Mouse (Mus musculus) kidney, embryonic 16.5 days (tissue): ENCODE data around the gene Plppr5. TPM values are rescaled to one million over a fixed set of nuclear protein-coding genes. Genes with fewer than 3 reads are reported as not detected.

Source experiments
- ATAC-seq: fragments of 200-750 bp; cut with Nextera tagmentation; 2 replicates; pipeline ENCODE4 v1.8.0; 2017; ENCODE audit warnings: moderate TSS enrichment; ENCODE audit not compliant: low FRiP score, low TSS enrichment
- H3K27ac ChIP-seq: fragments of 300-500 bp; sonication (generic); 2 replicates; pipeline ENCODE4 v1.5.1; 2014; ENCODE audit warnings: low read length
- H3K27me3 ChIP-seq: fragments of 300-500 bp; sonication (generic); 2 replicates; pipeline ENCODE4 v1.6.1; 2014; ENCODE audit warnings: low read length, control low read depth, mixed read lengths; ENCODE audit not compliant: insufficient read depth
- H3K36me3 ChIP-seq: fragments of 300-500 bp; sonication (generic); 2 replicates; pipeline ENCODE4 v1.6.1; 2014; ENCODE audit warnings: low read length, control low read depth, mixed read lengths; ENCODE audit not compliant: insufficient read depth
- H3K4me1 ChIP-seq: fragments of 300-500 bp; sonication (generic); 2 replicates; pipeline ENCODE4 v1.6.1; 2014; ENCODE audit warnings: low read length, control low read depth, mixed read lengths; ENCODE audit not compliant: insufficient read depth
- H3K4me2 ChIP-seq: fragments of 300-500 bp; sonication (generic); replicated peaks from 2 replicates; pipeline ENCODE4 v1.6.1; 2014; ENCODE audit warnings: low read depth, low read length
- H3K4me3 ChIP-seq: fragments of 300-500 bp; sonication (generic); 2 replicates; pipeline ENCODE4 v1.5.1; 2014; ENCODE audit warnings: mild to moderate bottlenecking, low read length
- H3K9ac ChIP-seq: fragments of 300-500 bp; sonication (generic); replicated peaks from 2 replicates; pipeline ENCODE4 v1.6.1; 2014; ENCODE audit warnings: low read length
- H3K9me3 ChIP-seq: fragments of 300-500 bp; sonication (generic); 2 replicates; pipeline ENCODE4 v1.6.1; 2016; ENCODE audit warnings: low read length, control low read depth
- WGBS: fragments of 180-500 bp; shearing (Covaris S2); extraction: QIAGEN DNeasy Blood & Tissue Kit; methylation state at CpG from one replicate; pipeline ENCODE4 v1.1.7; 2014; 5-methylcytosine and 5-hydroxymethylcytosine counted together
- polyA plus RNA-seq: library from polyadenylated mRNA; unstranded; fragments of >200 nt; fragmentation: Nextera tagmentation; extraction: Ambion mirVana; gene quantifications from 2 replicates; pipeline ENCODE4 v1.2.1, GENCODE M21; 2015

Gene Plppr5
- 0.20 and 0.42 TPM in 2 replicates for polyA plus RNA-seq

DNA sequence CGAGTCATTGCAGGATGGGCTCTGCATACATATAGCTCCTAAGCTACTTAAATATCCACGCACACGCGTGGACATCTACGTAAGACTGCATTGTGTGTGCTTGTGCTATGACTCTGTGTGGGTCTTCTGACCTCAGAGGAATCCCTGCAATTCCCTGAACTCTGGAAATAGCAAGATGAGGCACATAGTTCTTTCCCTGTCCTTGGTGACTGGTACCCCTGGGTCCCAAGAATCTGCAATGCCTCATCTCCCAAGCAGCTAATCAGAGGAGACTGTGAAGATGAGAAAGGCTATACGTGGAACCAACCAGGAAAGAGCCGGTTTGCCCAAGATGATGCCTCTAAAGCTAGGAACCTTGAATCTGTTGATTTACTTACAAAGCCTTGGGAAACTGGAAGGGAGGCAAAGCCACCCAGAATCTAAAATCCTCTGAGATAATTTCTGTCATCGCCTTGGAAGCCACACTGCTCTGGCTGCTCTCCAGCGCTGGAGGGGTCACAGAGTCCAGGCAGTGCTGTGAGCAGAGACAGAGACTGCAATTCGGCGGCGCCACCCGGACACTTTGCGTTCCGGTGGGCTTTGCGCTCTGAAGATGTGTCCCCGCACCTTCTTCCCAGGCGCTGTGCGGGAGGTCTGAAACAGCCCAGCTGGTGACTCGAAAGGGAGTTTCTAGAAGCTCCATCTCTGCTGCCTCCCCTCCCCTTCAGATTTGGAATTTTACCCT is at the start of gene Plppr5:
TSS of gene Plppr5 (plus strand) at position 308 of the 724 bp plus-strand sequence.
- H3K9me3 ChIP-seq: no peaks in the 10 kb centered on the region
- H3K4me1 ChIP-seq: peaks cover 5% of the 10 kb centered on the region
- peaks cover 22% of the 10 kb centered on the region for H3K27me3 ChIP-seq
- H3K4me2 ChIP-seq: peak within 1 kb of the TSS; percentile 97
- H3K27ac ChIP-seq: no peak within 1 kb of the TSS
- no peaks in the 10 kb centered on the region for H3K36me3 ChIP-seq
- peak within 1 kb of the TSS; percentile 59 for H3K9ac ChIP-seq
- H3K4me3 ChIP-seq: peak within 1 kb of the TSS; percentile 55
- peak; percentile 56; the same call in 1 of the 2 replicates for ATAC-seq
- WGBS: 23% methylated on average over 20 of the region's 20 CpGs

DNA sequence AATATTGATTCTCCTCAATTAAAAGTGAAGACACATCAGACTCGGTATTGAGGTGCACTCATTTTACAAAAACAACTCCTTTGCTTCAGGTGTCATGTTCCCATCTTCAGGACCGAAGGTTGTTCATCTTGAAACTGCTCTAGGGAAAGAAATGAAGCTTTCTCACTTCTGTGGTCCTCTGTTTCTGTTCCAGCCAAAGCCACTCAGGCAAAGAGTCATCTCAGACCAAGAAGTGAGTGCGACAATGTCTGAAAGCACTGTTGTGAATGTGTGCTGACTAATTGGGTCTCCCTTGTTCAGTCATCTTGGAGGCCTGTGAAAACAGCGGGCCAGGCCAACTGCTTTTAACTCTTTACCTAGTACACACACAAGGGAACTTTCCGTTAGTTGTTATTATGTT is 24.7 kb upstream of the Plppr5 start:
- Histone ChIP-seq H3K27me3 (no peaks in the 10 kb centered on the region), H3K36me3 (no peaks in the 10 kb centered on the region), H3K9me3 (no peaks in the 10 kb centered on the region), H3K4me2 (no peak overlapping the region), H3K27ac (no peak overlapping the region), H3K4me1 (no peaks in the 10 kb centered on the region), H3K4me3 (no peak overlapping the region), H3K9ac (no peak overlapping the region)
- no peak for ATAC-seq
- WGBS: 77% methylated on average over 5 of the region's 5 CpGs

DNA sequence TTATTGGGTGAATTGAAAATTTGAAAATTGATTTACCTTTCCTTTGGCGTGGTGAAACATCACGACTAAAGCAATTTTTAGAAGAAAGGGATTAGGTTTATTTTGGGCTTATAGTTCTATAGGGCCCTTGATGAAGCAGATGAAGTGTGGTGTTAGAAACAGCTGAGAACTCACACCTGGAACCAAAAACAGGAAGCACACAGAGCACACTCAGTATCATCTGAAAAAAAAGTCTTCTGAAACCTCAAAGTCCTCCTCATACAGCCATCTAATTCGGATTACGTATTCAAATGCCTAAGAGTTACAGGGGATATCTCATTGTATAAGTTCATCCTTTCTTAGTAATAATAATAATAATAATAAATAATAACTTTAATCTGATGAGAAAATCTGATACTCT is 24.1 kb upstream of the Plppr5 start:
- WGBS: 88% methylated on average over 4 of the region's 4 CpGs
- no peaks in the 10 kb centered on the region for H3K27me3 ChIP-seq
- no peak overlapping the region for H3K4me3 ChIP-seq
- H3K4me1 ChIP-seq: no peaks in the 10 kb centered on the region
- no peaks in the 10 kb centered on the region for H3K36me3 ChIP-seq
- no peak for ATAC-seq
- no peak overlapping the region for H3K4me2 ChIP-seq
- H3K9ac ChIP-seq: no peak overlapping the region
- no peaks in the 10 kb centered on the region for H3K9me3 ChIP-seq
- H3K27ac ChIP-seq: no peak overlapping the region

DNA sequence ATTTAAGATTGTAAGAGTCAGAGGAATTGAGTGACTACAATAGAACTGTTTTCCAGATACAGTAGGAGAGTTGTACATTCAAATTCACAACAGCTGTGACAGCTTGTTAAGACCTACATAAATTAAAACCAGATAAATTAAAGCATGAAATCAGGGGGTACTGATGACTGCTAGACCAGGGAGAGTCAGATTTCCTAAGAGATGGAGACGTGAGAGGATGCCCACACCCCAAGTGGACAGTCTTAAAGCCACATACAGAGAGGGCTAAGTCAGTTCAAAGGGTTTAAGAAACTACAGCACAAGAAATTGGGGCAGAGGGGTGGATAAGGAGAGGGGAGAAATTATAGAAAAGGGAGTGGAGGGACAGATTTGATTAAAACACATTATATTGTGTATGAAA is 17.7 kb upstream of the Plppr5 start:
- H3K27ac ChIP-seq: no peak overlapping the region
- 12% methylated on average over 1 of the region's 1 CpGs for WGBS
- no peaks in the 10 kb centered on the region for H3K36me3 ChIP-seq

DNA sequence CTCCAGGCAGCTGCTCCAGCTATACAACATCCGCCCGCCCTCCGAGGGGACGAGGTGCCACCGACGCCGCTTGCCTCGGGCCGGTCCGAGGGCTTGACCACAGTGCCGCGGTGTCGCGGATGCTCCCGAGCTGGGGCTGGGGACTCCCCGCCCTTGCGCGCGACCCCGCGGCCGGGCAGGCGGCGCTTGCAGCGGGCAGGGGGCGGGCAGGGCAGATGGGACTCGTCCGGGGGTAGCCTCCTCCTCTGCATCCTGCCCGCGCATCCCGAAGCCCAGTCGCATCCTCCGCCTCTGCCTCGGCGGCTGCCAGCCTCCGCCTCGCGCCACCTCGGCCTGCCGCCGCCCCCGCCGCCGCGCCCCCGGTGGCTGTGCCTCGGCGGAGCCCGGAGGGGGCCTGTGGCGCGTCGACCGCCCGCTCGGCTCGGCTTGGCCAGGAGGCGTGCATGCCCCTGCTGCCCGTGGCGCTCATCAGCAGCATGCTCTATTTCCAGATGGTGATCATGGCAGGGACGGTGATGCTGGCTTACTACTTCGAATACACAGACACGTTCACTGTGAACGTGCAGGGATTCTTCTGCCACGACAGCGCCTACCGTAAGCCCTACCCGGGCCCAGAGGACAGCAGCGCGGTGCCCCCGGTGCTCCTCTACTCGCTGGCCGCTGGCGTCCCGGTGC is 754 bp downstream of the Plppr5 start:
- Histone ChIP-seq H3K9ac (peak overlapping the region; percentile 59), H3K36me3 (no peaks in the 10 kb centered on the region), H3K4me1 (peaks cover 5% of the 10 kb centered on the region), H3K27ac (no peak overlapping the region), H3K4me2 (peak overlapping the region; percentile 97), H3K9me3 (no peaks in the 10 kb centered on the region), H3K4me3 (peak overlapping the region; percentile 55), H3K27me3 (peaks cover 22% of the 10 kb centered on the region)
- ATAC-seq: peak; percentile 83
- under 1% methylated on average over 66 of the region's 74 CpGs for WGBS

More for the DNA sequence above, 17.7 kb upstream of the Plppr5 start:
- Histone ChIP-seq H3K9ac (no peak overlapping the region), H3K4me1 (no peaks in the 10 kb centered on the region), H3K4me3 (no peak overlapping the region), H3K9me3 (no peaks in the 10 kb centered on the region), H3K4me2 (no peak overlapping the region), H3K27me3 (no peaks in the 10 kb centered on the region)
- ATAC-seq: no peak

DNA sequence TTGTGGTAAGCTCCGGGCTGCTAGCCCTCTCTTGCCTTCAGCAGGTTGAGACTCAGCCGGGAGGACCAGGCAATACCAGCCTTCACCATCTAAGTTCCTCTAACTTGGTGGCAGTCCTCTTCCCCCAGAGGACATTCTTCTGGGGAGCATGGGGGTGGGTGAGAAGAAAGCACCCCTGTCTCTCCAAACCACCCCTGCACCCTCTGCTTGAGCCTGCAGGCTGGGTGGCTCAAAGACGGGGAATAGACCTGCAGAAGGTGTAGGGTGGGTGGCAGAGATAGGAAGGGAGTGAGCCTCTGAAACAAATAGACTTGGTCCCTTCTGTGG is 1.3 kb downstream of the Plppr5 start:
- Histone ChIP-seq H3K27me3 (peaks cover 22% of the 10 kb centered on the region), H3K9me3 (no peaks in the 10 kb centered on the region), H3K36me3 (no peaks in the 10 kb centered on the region), H3K27ac (no peak overlapping the region), H3K4me2 (peak overlapping the region; percentile 97), H3K4me1 (peaks cover 5% of the 10 kb centered on the region), H3K9ac (no peak overlapping the region; the same call in 1 of the 2 replicates), H3K4me3 (peak overlapping the region; percentile 55)
- ATAC-seq: peak; percentile 71; the same call in 1 of the 2 replicates
- 26% methylated on average over 3 of the region's 3 CpGs for WGBS

DNA sequence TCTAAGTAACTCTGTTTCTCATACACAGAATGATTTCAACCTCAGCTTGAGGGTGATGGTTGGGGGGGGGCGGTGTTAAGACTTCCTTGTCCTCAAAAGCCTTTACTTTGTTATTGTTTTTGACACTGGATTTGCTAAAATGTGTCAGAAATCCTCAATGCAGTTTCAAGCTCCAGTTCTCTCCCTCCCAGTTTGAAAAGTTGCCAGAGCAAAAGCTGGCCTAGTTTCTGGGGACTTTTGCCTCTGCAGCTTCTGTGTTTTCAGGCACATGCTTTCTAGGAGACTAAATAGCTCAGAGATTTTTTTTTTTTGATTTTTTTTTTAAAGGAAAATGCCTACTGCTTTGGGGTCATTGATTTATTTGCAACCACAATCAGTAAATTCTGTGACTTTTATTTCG is 2.7 kb downstream of the Plppr5 start:
- no peaks in the 10 kb centered on the region for H3K9me3 ChIP-seq
- H3K27ac ChIP-seq: no peak overlapping the region
- no peak overlapping the region for H3K4me3 ChIP-seq
- no peak overlapping the region for H3K9ac ChIP-seq
- H3K36me3 ChIP-seq: no peaks in the 10 kb centered on the region
- peaks cover 22% of the 10 kb centered on the region for H3K27me3 ChIP-seq
- WGBS: 99% methylated on average over 2 of the region's 2 CpGs
- H3K4me1 ChIP-seq: peaks cover 5% of the 10 kb centered on the region
- ATAC-seq: no peak
- no peak overlapping the region for H3K4me2 ChIP-seq

DNA sequence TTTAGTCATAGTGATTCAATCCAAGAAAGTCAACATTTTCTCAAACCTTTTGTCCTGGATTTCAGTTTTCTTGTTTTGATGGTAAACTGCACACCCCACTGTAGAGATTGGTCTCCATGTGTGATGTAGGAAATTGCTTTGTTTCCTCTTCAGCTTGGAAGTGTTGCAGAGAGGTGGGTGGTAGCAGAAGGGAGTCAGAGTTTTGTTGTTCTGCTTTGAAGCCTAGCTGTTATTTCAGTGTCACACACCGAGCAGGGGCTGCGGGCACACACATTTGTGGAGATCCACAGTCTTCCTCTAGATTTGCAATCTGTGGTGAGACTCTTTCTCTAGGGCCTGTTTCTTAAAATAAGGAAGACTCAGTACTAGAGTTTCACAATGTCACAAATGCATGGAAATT is 8.0 kb downstream of the Plppr5 start:
- WGBS: 77% methylated on average over 2 of the region's 2 CpGs
- Histone ChIP-seq H3K27me3 (no peaks in the 10 kb centered on the region), H3K4me3 (no peak overlapping the region), H3K36me3 (no peaks in the 10 kb centered on the region), H3K4me2 (no peak overlapping the region), H3K4me1 (no peaks in the 10 kb centered on the region), H3K9ac (no peak overlapping the region), H3K9me3 (no peaks in the 10 kb centered on the region), H3K27ac (no peak overlapping the region)
- no peak for ATAC-seq

DNA sequence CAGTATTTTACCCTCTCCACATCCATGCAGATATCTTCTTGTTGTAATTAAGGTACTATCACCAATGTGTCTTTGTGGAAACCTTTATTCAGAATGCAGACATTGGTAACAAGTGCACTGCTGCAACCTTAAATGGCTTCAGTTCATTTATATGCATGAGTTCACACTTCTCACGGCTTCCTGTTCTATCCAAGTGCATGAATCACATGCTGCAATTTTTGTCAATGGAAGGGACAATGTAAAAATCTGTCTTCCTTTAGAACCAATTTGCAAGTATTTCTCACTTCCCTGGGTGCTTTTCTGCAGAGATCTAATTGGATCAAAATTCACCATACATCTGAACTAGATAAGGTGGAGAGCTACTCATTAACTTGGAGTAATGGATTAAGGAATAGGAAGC is 27.8 kb downstream of the Plppr5 start:
- no peak overlapping the region for H3K9ac ChIP-seq
- no peaks in the 10 kb centered on the region for H3K36me3 ChIP-seq
- H3K27me3 ChIP-seq: no peaks in the 10 kb centered on the region
- H3K4me1 ChIP-seq: no peaks in the 10 kb centered on the region
- H3K4me2 ChIP-seq: no peak overlapping the region
- no peaks in the 10 kb centered on the region for H3K9me3 ChIP-seq
- no peak overlapping the region for H3K27ac ChIP-seq
- no peak overlapping the region for H3K4me3 ChIP-seq
- 50% methylated on average over 1 of the region's 1 CpGs for WGBS
- no peak for ATAC-seq

DNA sequence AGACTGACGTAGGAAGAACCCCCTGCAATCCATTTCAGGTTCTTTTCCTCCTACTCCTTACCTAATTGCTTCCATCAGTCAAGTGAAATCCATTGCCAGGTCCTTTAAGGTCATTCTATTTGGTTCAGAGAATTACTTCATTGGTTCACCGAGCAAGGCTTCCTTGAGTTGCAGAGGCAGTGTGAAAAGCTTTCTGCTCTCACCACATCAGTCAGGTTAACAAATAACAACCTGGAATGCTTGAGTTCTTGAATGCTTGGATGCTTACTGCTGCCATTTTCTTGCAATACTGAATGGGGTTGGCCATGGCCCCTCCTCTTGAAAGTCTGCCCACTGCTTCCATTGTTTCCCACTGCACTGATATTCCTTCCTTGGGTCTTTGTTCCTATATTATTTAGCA is 28.8 kb downstream of the Plppr5 start:
- peak; percentile 70; the same call in 1 of the 2 replicates for ATAC-seq
- no peaks in the 10 kb centered on the region for H3K36me3 ChIP-seq
- H3K9ac ChIP-seq: no peak overlapping the region
- H3K4me3 ChIP-seq: no peak overlapping the region
- 42% methylated on average over 2 of the region's 2 CpGs for WGBS
- no peaks in the 10 kb centered on the region for H3K27me3 ChIP-seq
- no peaks in the 10 kb centered on the region for H3K9me3 ChIP-seq
- H3K4me2 ChIP-seq: no peak overlapping the region
- H3K27ac ChIP-seq: no peak overlapping the region
- no peaks in the 10 kb centered on the region for H3K4me1 ChIP-seq
